Mouse (Mus musculus) lung, postnatal 36 days (tissue): Measurements from ENCODE around the gene Spag7.

Experiments used
- DNase-seq: peaks from one replicate; pipeline ENCODE4 v3.0.0; 2022; ENCODE audit warnings: mixed read lengths

Spag7 gene

DNA sequence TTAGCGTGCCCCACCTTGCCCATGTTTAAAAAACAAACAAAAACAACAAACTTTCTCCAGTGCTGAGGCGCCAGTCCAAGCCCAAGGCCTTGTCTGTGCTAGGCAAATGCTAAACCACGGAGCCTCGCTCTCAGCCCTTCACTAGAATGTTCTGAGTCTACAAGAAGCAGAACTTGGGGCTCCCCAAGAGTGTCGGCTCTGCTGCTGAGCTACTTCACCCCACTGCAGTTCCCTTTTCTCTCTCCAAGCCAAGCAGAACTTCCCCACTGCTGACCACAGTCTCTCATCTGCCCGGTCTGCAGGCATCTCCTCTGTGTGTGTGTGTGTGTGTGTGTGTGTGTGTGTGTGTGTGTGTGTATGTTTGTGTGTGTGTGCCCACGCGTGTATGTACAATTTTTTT is 10.7 kb upstream of the Spag7 start:
- DNase-seq, result peak; percentile 59

DNA sequence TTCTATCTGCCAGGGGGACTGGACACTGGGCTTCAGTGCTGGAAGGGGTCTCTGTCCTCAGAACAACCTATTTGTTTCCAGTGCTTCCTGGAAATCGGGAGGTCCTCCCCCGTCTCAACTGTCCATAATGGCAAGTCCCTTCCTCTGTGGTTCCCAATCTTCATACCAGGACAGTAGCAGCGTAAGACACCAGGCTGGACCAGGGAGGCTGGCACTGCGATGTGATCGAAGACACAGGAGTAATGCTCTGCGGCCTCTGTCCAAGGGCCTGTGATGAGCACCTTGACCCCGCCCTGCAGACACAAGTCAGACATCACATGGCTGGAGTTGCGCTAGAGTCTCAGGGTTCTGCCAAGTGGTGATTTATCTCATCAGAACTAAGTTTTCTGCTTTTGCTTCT is 10.1 kb upstream of the Spag7 start:
- DNase-seq, result no peak

- no peak for DNase-seq
Measured at GRCm38 (mm10) chr11:70678576-70678975, 9.4 kb upstream of the Spag7 start.

DNA sequence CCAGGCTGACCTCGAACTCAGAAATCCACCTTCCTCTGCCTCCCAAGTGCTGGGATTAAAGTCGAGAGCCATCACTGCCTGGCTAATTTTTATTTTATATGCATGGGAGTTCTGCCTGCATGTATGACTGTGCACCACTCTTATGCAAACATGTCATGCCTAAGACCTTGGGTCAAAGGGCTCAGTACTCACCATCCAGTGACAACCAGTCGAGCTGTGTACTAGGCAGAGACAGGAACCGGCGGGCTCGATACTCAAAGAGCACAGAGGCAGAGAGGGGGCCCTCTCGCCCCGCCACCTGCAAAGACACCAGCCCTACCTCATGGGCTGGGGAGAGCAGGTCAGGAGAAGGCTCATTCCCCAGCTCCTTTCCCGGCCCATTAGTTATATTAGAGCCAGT is 8.9 kb upstream of the Spag7 start:
- DNase-seq, result no peak

DNA sequence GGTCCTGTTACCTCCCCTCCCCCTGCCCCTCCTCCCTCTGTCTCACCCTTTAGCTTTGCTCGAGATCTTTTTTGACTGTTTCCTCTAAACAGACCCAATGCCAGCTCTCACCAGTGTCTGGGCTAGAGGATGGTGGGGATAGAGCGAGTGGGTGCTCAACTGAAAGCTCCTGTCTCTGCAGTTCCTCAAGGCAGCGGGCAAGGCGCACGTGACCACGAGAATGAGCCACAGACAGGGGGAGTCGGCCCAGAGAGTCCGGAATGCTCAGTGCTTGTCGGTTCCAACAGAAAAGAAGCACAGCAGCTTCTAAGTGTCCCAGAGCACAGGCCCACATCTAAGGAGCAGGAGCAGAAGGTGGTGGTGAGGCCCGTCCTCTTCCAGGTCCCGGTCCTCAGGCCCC is 5.3 kb upstream of the Spag7 start:
- DNase-seq, result no peak

DNA sequence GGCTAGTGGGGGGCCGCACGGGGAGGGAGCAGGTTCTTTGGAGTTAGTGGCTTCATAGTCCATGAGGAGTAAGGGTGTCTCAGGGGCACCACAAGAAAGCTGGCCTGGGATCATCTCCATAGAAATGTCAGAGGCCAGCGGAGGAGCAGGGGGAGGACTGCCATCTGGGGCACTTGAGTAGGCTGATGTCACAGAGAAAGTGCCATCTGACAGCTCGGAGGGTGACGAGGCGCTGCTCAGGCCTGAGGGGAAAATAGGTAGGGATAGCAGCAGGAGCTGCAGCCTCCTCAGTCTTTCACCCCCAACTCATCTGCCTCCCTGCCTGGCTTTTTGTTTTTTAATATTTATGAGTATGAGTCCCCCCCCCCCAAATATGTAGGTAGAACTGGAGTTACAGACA is 4.8 kb upstream of the Spag7 start:
- DNase-seq, result no peak

- no peak for DNase-seq
Measured at GRCm38 (mm10) chr11:70671333-70672047, 2.3 kb upstream of the Spag7 start.

GRCm38 (mm10) chr11:70670483-70670882 is 1.3 kb upstream of the Spag7 start:
- no peak for DNase-seq

GRCm38 (mm10) chr11:70669582-70670345 is 548 bp upstream of the Spag7 start:
- peak; percentile 89 for DNase-seq

DNA sequence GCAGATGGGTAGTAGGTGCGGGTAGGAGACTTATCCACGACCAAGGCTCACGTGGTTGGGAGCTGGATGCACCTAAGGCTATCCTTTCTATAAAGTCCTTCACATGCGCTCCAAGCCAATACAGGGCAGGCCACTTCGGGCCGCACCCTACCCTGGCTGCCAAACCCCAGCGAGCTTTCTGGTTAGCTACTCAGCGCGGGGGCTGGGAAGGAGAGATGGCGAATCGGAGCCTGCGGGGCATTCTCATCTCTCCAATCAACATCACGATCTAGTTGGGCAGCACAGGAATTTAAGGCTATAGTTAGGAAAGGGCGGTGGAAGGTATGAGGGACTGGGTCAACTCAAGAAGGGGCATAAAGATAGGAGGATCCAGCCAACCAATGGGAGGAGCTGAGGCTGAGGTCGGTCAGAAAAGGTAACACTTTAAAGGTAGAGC is 863 bp downstream of the Spag7 start:
- no peak for DNase-seq

DNA sequence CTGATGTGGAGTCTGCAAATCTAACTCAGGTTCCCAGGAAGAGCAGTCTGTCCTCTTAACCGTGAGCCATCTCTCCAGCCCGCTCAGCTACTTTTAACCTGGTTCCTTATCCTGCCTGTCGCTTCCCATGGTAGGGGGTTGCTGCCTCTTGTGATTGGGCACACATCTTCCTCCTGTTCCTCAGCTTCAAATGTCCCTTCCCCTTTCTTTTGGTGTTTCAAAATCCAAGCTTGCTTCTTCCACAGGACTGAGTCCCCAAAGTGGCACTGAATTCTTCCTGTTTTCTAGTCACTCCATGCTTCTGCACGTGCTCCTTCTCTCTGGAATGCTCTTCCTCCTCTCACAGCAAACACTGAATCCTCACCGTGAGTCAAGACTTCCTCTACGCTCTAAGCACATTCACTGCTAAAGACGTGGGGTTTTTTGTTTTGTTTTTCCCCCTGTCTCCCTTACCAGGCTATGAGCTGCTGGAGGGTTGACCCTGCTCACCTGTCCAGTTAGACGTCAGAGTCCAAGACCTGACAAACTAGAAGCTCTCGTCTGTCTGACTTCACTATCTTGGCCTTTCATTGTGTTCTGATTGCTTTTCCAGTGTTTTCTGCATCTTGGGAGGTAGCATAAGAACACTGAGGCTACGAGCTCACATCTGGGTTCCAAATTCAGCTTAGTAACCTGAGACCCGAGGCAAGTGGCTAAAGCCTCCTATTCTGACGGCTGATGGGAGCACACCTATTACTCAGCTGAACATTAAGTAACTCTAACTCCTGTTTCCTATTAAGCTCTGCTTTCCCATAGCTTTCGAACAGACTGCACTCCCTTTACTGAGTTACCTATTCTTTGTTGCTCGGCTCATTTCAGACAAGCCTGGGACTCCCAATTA is 1.7 kb downstream of the Spag7 start:
- peak; percentile 50 for DNase-seq

GRCm38 (mm10) chr11:70666687-70667086 is 2.5 kb downstream of the Spag7 start:
- DNase-seq, result no peak

DNA sequence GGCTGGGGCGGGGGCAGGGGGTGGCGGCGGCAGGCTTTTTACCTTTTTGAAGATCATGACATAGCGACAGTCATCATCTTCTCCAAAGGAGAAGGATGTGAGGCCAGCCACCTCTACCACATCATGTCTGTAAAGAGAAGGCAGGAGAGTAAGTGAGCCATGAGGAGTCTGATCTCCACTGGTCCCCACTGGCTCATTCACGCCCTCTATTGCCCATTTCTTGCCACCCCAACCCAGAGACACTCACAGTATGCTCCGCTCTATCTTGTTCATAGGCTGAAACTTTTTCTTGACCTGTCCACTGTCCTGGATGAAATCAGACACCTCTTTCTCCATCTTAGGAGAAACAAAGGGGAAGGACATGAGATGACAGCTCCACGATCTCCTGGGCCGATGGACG is 4.5 kb downstream of the Spag7 start:
- no peak for DNase-seq

- DNase-seq, result no peak
Measured at GRCm38 (mm10) chr11:70663957-70664356, 5.3 kb downstream of the Spag7 start.

GRCm38 (mm10) chr11:70663101-70663500 is 6.1 kb downstream of the Spag7 start:
- no peak for DNase-seq

GRCm38 (mm10) chr11:70660571-70660970 is 8.6 kb downstream of the Spag7 start:
- DNase-seq, result no peak

GRCm38 (mm10) chr11:70658942-70659341 is 10.3 kb downstream of the Spag7 start:
- DNase-seq, result no peak

- no peak for DNase-seq
Measured at GRCm38 (mm10) chr11:70658521-70658920, 10.7 kb downstream of the Spag7 start.

GRCm38 (mm10) chr11:70657991-70658390 is 11.2 kb downstream of the Spag7 start:
- no peak for DNase-seq

DNA sequence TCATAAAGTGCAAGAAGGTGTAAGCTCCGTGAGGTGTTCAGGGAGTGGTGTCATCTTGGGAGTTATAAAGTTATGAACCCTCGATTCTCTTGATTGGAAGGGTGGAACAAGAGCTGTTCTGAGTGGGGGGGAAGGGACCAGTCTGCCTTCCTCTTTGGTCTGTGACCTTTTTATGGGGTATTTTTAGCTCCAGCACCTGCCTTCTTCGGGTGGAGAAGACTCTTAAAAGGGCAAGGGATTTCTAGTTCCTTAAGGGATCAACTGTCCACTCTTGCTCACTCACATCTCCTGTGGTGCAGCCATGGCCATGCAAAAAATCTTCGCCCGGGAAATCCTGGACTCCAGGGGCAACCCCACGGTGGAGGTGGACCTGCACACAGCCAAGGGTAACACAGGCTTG is 11.6 kb downstream of the Spag7 start:
- no peak for DNase-seq

GRCm38 (mm10) chr11:70656964-70657363 is 12.3 kb downstream of the Spag7 start, which contains the start of gene Eno3:
Gene Eno3 (plus strand): TSS chr11:70657202.
- no peak for DNase-seq

DNA sequence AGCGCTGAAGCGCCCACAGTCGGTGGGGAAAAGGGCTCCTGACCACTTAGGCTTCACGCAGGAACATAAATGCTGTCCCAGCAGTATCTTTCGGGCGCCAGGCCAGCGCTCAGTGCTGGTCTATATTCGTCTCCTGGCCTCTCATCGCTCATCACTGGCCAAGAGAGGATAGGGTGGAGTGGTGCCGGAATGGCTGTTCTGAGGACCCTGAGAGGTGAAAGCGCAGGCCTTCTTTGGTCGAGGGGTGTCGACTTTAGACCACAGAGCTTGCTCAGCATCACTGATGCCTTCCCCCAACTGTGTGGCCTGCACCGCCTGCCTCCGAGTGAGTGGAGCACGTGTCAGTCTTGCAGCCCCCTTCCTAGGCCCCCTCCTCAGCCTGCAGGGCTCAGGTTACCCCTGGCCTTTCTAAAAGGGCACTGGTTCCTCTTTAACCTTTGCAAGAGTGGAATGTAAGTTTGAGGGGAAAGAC is 12.7 kb downstream of the Spag7 start:
- peak; percentile 45 for DNase-seq
